Comparison of ENCODE assay signal across 8 mouse cellular contexts in genomic region chr7:44839491-44840191, GRCm38 (mm10). TPM values are rescaled to one million over a fixed set of nuclear protein-coding genes. Genes with fewer than 3 reads are reported as not detected.
DNase-seq lines count a peak whose midpoint lies in the region; ATAC-seq and TF ChIP-seq lines count a peak whose summit lies in the region.

No protein-coding gene starts in this region.

- H3K27ac ChIP-seq in forebrain, postnatal 0 days (ENCODE audit: low read depth, low read length): no peak overlapping the region
- H3K27ac ChIP-seq in kidney, embryonic 15.5 days: no peak overlapping the region

- H3K4me3 ChIP-seq in forebrain, postnatal 0 days (ENCODE audit: low read depth, low read length): peak overlapping the region; percentile 28
- peak overlapping the region; percentile 37 for H3K4me3 ChIP-seq in kidney, embryonic 15.5 days (replicated peaks)

- no peak for TF ChIP-seq CTCF in forebrain, postnatal 0 days (IDR thresholded peaks at IDR 0.05; ENCODE audit: low read depth)

- peaks cover 8% of the 10 kb centered on the region; the same call in 1 of the 2 replicates for H3K4me1 ChIP-seq in forebrain, postnatal 0 days (ENCODE audit: insufficient read depth)
- peaks cover 30% of the 10 kb centered on the region for H3K4me1 ChIP-seq in kidney, embryonic 15.5 days

- H3K9me3 ChIP-seq in forebrain, postnatal 0 days (ENCODE audit: low read length): no peaks in the 10 kb centered on the region
- H3K9me3 ChIP-seq in kidney, embryonic 15.5 days (replicated peaks): no peaks in the 10 kb centered on the region

- H3K27me3 ChIP-seq in forebrain, postnatal 0 days (ENCODE audit: insufficient read depth, low read length): 0 out of 2 replicates have a peak, but pooled peaks cover 8% of the 10 kb centered on the region
- H3K27me3 ChIP-seq in kidney, embryonic 15.5 days: peaks cover 27% of the 10 kb centered on the region

- DNase-seq in kidney, adult 18-20 months: peak; percentile 43
- DNase-seq in kidney, adult 9 months: no peak
- peak; percentile 69 for DNase-seq in ZHBTc4 (ENCODE audit: low read depth, low spot score)
- peak; percentile 73 for DNase-seq in forebrain, postnatal 0 days
- peak; percentile 48 for DNase-seq in lung, postnatal 10 days
- peak; percentile 65 for DNase-seq in retina, postnatal 1 day
- no peak for DNase-seq in c-Kit-positive CD71-positive TER-119-positive erythroid progenitor cells, embryonic 14.5 days (ENCODE audit: low spot score)

- H3K9ac ChIP-seq in forebrain, postnatal 0 days: peak overlapping the region; percentile 46
- H3K9ac ChIP-seq in kidney, embryonic 15.5 days: peak overlapping the region; percentile 45

- H3K4me2 ChIP-seq in forebrain, postnatal 0 days (ENCODE audit: low read depth): peak overlapping the region; percentile 47
- H3K4me2 ChIP-seq in kidney, embryonic 15.5 days: peak overlapping the region; percentile 70

- ATAC-seq in forebrain, postnatal 0 days: peak; percentile 68
- peak; percentile 68 for ATAC-seq in kidney, embryonic 15.5 days (replicated peaks; ENCODE audit: low FRiP score)

- WGBS in forebrain, postnatal 0 days: 2% methylated on average over 58 of the region's 58 CpGs
- 2% methylated on average over 57 of the region's 58 CpGs for WGBS in kidney, embryonic 15.5 days

- H3K36me3 ChIP-seq in forebrain, postnatal 0 days (ENCODE audit: insufficient read depth): peaks cover 39% of the 10 kb centered on the region
- peaks cover 40% of the 10 kb centered on the region for H3K36me3 ChIP-seq in kidney, embryonic 15.5 days

RNA-seq across cellular contexts. Expression of gene Akt1s1, which starts 9.2 kb away (rescaled TPM):
- 89.9 and 109 TPM in 2 replicates for total RNA-seq in forebrain, postnatal 0 days (2014; rRNA removed)
- polyA plus RNA-seq in forebrain, postnatal 0 days (2015; fragmentation: Nextera tagmentation; extraction: Ambion mirVana): 105 and 112 TPM in 2 replicates
- polyA plus RNA-seq in kidney, embryonic 15.5 days (2015; fragmentation: Nextera tagmentation; extraction: Ambion mirVana): 108 and 118 TPM in 2 replicates

RNA-seq across cellular contexts. Expression of gene Tbc1d17, which starts 9.2 kb away (rescaled TPM):
- total RNA-seq in forebrain, postnatal 0 days (2014; rRNA removed): 71.9 and 378 TPM in 2 replicates
- 87.8 and 115 TPM in 2 replicates for polyA plus RNA-seq in forebrain, postnatal 0 days (2015; fragmentation: Nextera tagmentation; extraction: Ambion mirVana)
- polyA plus RNA-seq in kidney, embryonic 15.5 days (2015; fragmentation: Nextera tagmentation; extraction: Ambion mirVana): 76.8 and 81.0 TPM in 2 replicates

RNA-seq across cellular contexts. Expression of gene Pnkp, which starts 17.3 kb away (rescaled TPM):
- 30.5 and 31.0 TPM in 2 replicates for total RNA-seq in forebrain, postnatal 0 days (2014; rRNA removed)
- 27.2 and 29.8 TPM in 2 replicates for polyA plus RNA-seq in forebrain, postnatal 0 days (2015; fragmentation: Nextera tagmentation; extraction: Ambion mirVana)
- polyA plus RNA-seq in kidney, embryonic 15.5 days (2015; fragmentation: Nextera tagmentation; extraction: Ambion mirVana): 31.1 and 33.6 TPM in 2 replicates

RNA-seq across cellular contexts. Expression of gene Atf5, which starts 23.2 kb away (rescaled TPM):
- 10.1 and 15.9 TPM in 2 replicates for total RNA-seq in forebrain, postnatal 0 days (2014; rRNA removed)
- 3.9 and 4.7 TPM in 2 replicates for polyA plus RNA-seq in forebrain, postnatal 0 days (2015; fragmentation: Nextera tagmentation; extraction: Ambion mirVana)
- 4.2 and 4.3 TPM in 2 replicates for polyA plus RNA-seq in kidney, embryonic 15.5 days (2015; fragmentation: Nextera tagmentation; extraction: Ambion mirVana)

RNA-seq across cellular contexts. Expression of gene Il4i1, which starts 23.5 kb away (rescaled TPM):
- 0.15 and 1.3 TPM in 2 replicates for total RNA-seq in forebrain, postnatal 0 days (2014; rRNA removed)
- polyA plus RNA-seq in forebrain, postnatal 0 days (2015; fragmentation: Nextera tagmentation; extraction: Ambion mirVana): 0.21 and 0.34 TPM in 2 replicates
- polyA plus RNA-seq in kidney, embryonic 15.5 days (2015; fragmentation: Nextera tagmentation; extraction: Ambion mirVana): 1.1 and 1.7 TPM in 2 replicates

Comparison
In these comparisons a context has a peak if more than half of its experiments do, and no peak if none do; other contexts are left out.
1. DNase-seq: peak in kidney, adult 18-20 months (single experiment), ZHBTc4 (single experiment), forebrain, postnatal 0 days (single experiment), lung, postnatal 10 days (single experiment) and retina, postnatal 1 day (single experiment); none in kidney, adult 9 months (single experiment) and c-Kit-positive CD71-positive TER-119-positive erythroid progenitor cells, embryonic 14.5 days (single experiment).